Mouse (Mus musculus): ENCODE results near the gene Adamts8.

- TF ChIP-seq CTCF (IDR thresholded peaks at IDR 0.05; ENCODE audit: control insufficient read depth, insufficient read depth, insufficient read length) = no peak
- TF ChIP-seq CEBPB (IDR thresholded peaks at IDR 0.05; ENCODE audit: low read depth) = no peak
- TF ChIP-seq FOSL1 (IDR thresholded peaks at IDR 0.05; ENCODE audit: insufficient read depth, low read length, poor library complexity, severe bottlenecking) = no peak
- no peak for TF ChIP-seq MYOG (IDR thresholded peaks at IDR 0.05; ENCODE audit: control insufficient read depth, extremely low read depth, insufficient read length)
- TF ChIP-seq MYOD1 (IDR thresholded peaks at IDR 0.05; ENCODE audit: control insufficient read depth, insufficient read length, low read depth) = no peak
- no peak for TF ChIP-seq USF1 (IDR thresholded peaks at IDR 0.05; ENCODE audit: low read depth)
- no peak for TF ChIP-seq MAX (IDR thresholded peaks at IDR 0.05)
Observed at GRCm38 (mm10) chr9:30907677-30908295, 34.6 kb upstream of the Adamts8 start.
